Mouse (Mus musculus) liver, postnatal 0 days (tissue): Measurements from ENCODE around the gene Rrp15.

Experiments
- CTCF ChIP-seq: sonication (generic); IDR thresholded peaks from 2 replicates; pipeline ENCODE4 v1.5.1; 2016; ENCODE audit warnings: antibody characterized with exemption, low read depth
- EP300 ChIP-seq: IDR thresholded peaks from 2 replicates; pipeline ENCODE4 v1.6.1; 2016; ENCODE audit warnings: antibody characterized with exemption, low read depth, mild to moderate bottlenecking

- no peak for TF ChIP-seq CTCF
- no peak for TF ChIP-seq EP300
Measured at GRCm38 (mm10) chr1:186700496-186700895, 48.7 kb downstream of the Rrp15 start.
